Mouse (Mus musculus) heart, postnatal 14 days (tissue): Measurements from ENCODE around the gene Trim72. TPM values are rescaled to one million over a fixed set of nuclear protein-coding genes. Genes with fewer than 3 reads are reported as not detected.
"Not testable (repeated sequence)": the region's sequence is repeated elsewhere in the genome, so short reads cannot be mapped to it uniquely, and the experiment has no call there.

ENCODE experiments used
- DNase-seq, 2 experiments: peaks; one replicate each; pipeline ENCODE4 v3.0.0; 2021 to 2022
- intact Hi-C: fragments of 180-260 bp; cut with DNase I; formaldehyde crosslinking; loops from one replicate; pipeline ENCODE4 v1.15.1; 2025
- total RNA-seq, 2 experiments: library from RNA; stranded (reverse); gene quantifications; 2 replicates each; pipeline ENCODE4 v1.2.3; 2021

Gene Trim72
- total RNA-seq, 2 experiments from 2014 or later: 209 to 217 TPM

DNA sequence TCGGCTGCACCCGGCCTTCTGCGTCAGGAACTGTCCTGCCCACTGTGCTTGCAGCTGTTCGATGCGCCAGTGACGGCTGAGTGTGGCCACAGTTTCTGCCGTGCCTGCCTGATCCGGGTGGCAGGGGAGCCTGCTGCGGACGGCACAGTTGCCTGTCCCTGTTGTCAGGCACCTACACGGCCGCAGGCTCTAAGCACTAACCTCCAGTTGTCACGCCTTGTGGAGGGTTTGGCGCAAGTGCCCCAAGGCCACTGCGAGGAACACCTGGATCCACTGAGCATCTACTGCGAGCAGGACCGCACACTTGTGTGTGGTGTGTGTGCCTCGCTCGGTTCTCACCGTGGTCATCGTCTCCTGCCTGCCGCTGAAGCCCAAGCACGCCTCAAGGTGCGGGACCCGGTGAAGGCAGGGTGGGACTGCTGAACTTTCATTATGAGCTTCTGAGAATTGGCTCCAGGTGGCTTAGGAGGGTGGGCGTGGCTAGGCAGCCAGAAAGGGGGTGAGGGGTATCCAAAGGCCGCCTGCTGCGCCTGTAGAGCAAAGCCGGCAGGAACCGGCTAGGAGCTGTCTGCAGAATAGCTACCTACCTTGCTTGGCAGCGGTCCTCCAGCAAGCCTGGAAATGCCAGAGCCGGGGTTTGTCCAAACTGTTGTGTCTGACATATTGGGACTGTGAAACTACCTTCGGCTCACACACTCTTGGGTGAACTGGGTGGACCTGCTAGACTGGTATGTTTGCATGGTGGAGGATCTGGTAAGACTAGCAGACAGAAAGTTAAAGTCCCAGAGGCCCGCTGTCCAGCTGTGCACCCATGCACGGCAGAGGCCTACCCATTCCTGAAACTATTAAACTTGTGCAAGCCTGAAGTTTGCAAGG is 976 bp downstream of the Trim72 start:
- peak; percentile 25 to 61 for DNase-seq
- intact Hi-C loops: no loop called here

DNA sequence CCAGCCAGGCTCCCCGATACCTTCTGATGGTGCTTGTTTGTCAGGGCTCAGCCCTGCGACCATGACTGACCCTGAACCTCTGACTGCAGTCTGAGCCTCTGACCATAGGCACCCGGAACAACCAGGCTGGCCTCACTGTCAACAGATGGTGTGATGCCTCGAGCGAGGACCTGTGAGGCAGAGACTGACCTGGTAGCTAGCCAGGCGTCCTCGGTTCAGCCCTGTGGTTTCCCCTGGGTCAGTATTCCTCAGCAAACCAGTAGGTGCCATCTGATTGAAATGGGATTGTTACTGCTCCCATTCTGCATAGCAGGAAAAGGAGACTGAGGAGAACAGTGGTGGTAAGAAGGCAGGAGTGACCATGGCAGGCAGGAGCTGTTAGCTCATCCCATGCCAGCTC is 2.4 kb downstream of the Trim72 start:
- intact Hi-C loops: no loop called here
- DNase-seq: no peak

DNA sequence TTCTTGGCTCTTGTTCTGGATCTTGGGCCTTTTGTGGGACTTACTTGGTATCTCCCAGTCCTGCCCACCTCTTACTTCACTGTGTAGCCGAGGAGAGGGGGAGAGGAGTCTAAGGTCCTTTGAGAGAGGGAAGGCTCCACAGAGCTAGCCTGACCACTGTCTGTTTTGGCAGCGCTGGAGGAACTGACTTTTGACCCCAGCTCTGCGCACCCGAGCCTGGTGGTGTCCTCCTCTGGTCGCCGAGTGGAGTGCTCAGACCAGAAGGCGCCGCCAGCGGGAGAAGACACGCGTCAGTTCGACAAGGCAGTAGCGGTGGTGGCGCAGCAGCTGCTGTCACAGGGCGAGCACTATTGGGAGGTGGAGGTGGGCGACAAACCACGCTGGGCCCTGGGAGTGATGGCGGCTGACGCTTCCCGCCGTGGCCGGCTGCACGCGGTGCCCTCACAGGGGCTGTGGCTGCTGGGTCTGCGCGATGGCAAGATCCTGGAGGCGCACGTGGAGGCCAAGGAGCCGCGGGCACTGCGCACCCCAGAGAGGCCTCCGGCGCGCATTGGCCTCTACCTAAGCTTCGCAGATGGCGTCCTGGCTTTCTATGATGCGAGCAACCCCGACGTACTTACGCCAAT is 6.1 kb downstream of the Trim72 start:
- no peak for DNase-seq

DNA sequence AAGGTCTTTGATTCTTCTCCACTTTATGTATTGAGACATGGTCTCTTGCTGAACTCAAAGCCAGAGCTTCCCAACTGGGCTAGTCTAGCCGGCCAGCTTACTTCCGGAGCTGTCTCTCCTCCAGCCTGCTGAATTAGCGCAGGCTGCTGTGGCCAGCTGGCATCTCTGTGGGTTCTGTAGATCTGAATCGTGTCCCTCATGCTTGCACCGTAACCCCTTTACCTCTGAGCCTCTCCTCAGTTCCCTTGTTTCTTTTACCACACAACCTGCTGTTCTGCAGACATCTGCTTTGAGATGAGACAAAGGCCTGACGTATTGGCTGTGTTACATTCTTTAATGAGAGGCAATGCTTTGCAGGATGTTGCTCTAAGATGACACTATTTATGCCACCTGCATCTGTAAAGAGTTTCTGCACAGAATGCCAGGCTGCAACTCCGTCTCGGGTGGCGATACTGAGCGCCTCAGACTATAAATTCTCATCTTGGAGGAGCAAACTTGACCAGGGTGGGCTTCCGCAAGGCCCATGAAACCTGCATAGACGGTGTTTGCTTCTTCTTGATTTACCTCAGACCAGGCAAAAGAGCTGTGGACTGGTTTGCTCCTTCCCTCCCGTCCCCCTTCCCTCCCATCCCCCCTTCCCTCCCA is 8.5 kb downstream of the Trim72 start:
- DNase-seq: no peak
- intact Hi-C loops: no loop called here

More for the DNA sequence above, 6.1 kb downstream of the Trim72 start:
- intact Hi-C loops: no loop called here

DNA sequence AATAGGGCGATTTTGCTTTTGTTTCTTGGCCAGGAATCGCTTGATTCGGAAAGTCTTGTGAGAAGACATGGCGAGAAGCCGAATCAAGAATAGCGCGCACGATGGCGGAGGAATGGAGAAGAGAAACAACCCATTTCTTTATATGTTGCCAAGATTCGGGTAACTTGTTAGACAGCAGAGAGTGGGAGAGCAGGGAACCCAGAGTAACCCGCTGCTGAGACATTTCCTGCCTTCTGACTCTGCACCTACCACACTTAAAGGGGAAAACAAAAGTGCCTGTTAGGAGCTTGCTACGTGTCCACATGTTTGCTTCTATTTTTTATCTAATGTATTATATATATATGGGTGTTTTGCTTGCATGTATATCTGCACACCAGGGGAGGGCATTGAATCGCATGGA is 9.4 kb downstream of the Trim72 start:
- DNase-seq: no peak
- intact Hi-C loops: no loop called here

DNA sequence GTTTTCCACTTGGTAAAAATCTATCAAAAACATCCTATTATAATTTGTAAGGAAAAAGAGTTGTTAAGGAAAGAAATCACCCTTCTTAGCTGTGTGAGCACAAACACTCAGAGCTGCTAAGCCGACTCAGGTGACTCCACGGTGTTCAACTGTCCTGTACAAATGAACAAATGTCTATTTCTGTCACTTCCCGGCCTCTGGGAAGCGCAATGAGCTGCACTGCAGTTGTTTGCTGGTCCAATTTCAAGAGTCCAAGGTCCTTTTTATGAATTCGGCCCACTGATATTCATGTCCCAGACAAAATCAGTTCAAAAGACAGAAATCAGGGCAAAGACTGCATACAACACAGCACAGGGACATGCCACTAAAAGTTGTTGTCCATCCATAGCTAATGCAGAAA is 12.4 kb downstream of the Trim72 start:
- intact Hi-C loops, DNase-seq: not testable (repeated sequence)

DNA sequence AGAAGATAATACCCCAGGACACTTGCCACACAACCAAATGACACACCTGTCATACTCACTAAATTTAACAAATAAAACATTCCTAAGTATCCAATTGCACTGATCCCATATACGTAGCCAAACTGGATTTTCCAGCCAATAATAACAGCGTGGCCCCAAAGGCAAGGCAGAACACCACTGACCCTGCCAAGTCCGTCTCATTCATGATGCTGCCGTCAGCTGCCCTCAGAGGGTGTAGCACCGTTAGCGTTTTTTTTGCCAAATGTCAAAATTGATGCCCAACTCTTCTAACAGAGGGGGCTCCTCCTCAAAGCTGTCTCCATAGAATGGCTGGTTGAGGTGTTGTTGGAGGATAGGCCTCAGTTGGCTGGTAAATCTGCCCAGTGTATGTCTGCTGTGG is 12.9 kb downstream of the Trim72 start:
- no peak for DNase-seq
- intact Hi-C loops: no loop called here

DNA sequence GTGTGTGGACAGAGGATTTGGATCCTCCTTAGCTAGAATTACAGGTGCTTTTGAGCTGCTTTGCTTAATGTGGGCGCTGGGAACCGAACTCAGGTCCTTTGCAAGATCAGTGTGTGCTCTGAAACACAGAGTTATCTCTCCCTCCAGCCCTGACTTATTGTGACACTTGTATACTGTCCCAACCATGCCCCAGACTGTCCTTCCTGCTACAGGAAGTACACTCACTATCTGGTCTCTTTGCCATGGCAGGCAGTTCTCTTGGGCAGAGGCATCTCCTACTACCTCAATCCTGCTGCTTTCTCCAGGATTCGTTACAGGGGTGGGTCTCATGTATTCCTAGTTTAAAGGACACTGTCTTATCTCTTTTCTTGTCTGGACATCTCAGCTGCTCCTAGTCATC is 14.5 kb downstream of the Trim72 start:
- intact Hi-C loops: no loop called here
- no peak for DNase-seq

DNA sequence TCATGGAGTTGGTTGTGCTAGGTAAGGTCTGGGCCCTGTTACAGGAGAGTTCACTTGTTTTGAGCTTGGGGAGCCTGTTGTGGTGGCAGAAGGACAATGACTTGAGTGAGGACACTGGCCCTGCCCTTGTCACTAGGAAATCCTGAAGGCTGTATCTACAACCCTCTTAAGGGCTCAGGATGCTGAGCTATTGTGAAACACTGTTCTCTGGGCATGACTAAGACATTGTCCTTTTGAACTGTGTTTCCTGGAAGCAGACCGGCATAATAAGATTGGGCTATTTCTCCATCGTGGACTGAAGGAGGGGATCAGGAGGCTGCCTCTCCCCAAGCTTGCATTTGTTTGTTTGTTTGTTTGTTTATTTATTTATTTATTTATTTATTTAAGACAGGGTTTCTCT is 15.4 kb downstream of the Trim72 start:
- DNase-seq: no peak
- intact Hi-C loops: no loop called here

DNA sequence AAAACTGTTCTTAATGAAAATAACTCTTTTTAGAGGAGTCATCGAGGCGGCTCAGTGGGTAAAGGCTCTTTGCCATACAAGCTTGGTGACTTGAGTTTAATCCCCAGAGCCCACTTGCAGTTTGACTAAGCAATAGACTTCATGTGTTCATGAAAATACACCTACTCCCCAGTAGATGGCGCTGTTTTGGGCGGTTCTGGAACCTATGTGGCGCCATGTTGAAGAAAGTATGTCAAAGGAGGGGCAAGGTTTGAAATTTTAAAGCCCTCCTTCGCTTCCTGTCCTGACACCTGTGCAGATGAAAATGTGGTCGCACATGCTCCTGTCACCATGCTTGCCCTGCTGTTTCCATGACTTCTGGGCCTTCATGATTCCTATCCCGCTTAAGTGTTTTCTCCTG is 19.2 kb downstream of the Trim72 start:
- intact Hi-C loops: no loop called here

DNA sequence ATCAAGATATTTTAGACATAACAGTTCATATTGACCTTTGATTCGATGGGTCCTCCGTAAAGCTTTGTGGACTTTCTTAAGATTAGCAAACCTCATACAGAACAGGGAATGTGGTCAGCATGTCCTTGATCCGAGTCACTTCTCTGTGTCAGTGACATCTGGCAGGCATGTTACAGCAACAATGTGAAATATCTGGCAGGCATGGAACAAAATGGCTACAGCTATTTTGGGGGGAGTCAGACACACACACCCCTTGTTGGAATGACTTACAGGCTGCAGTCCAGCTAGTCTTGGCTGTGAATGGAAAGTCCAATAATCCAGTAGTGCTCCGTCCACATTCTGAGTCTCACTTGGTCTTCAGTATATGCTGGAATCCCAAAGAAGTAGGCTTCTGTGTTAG is 19.8 kb downstream of the Trim72 start:
- intact Hi-C loops: no loop called here
- DNase-seq: no peak

More for the DNA sequence above, 19.2 kb downstream of the Trim72 start:
- no peak for DNase-seq

DNA sequence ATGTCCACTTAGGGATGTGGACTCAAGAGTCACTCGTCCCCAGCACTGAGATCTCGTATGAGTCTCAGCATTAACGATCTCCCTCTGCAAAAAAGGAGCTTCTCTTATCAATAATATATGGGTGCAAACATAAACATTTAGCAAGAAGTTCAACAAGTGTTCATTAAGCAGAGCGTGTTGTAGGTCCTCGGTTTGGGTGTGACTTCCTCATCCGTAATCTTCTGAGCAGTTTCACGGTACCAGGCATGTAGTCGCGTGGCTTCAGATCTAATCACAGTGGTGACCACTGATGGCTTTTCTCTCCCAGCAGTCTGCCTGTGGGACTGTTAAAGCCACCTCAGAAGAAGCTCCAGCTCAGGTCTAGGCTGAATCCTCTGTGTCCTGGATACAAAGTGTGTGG is 20.6 kb downstream of the Trim72 start:
- no peak for DNase-seq

DNA sequence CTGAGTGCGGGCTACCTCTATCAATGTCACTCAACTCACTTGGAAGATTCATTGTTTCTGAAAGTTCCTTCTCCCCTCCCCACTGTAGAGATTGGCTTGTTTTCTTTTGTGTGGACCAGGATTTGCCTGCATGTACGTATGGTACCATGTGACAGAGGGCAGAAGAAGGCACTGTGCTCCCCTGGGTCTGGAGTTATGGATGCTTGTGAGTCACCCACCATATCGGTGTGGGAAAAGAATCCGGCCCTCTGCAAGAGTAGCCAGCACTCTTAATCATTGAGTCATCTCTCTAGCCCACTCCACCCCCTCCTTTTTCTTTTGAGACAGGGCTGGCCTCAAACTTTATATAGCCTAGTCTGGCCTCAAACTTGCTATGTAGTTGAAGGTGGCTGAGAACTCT is 21.2 kb downstream of the Trim72 start:
- no peak for DNase-seq
- intact Hi-C loops: no loop called here

More for the DNA sequence above, 20.6 kb downstream of the Trim72 start:
- intact Hi-C loops: no loop called here

DNA sequence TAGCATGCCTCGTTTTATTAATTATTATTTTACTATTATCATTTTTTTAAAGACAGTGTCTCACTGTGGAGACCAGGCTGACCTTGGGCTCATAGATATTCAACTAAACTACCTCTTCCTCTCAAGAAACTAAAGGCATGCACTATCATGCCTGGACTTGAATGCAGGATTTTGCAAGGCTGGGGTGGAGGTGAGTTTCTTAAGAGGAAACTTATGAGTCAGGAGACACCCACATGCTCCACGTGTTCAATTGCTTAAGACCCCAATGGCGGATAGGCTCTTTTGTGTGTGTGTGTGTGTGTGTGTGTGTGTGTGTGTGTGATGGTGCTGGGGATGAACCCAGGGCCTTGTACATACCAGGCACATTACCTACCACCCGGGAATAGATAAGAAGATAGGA is 21.6 kb downstream of the Trim72 start:
- intact Hi-C loops: no loop called here
- DNase-seq: no peak

DNA sequence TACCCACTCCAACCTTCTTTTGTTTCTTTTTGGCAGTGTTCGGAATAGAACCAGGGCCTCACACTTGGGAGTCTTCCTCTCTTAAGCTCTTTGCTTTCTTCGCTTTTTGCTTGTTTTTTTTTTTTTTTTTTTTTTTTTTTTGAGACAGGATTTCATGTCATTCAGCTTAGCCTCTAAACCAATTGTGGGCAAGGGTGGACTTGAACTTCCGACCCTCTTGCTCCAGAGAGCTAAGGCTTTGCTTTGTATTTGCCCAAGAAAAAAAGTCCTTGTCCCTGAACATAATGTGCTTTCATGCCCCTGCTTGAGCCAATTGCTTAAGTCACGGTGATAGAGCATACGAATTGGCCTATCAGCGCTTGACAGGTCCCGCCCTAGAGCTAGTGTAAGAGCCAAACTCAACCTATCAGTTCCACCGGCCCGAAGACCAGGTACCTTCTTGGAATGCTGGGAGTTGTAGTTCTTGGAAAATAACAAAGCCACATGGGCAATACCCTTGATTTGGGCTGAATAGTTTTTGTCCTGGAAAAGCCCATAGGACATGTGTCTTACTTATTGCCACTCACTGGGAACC is 27.7 kb downstream of the Trim72 start:
- DNase-seq: no peak
- intact Hi-C loops: no loop called here

DNA sequence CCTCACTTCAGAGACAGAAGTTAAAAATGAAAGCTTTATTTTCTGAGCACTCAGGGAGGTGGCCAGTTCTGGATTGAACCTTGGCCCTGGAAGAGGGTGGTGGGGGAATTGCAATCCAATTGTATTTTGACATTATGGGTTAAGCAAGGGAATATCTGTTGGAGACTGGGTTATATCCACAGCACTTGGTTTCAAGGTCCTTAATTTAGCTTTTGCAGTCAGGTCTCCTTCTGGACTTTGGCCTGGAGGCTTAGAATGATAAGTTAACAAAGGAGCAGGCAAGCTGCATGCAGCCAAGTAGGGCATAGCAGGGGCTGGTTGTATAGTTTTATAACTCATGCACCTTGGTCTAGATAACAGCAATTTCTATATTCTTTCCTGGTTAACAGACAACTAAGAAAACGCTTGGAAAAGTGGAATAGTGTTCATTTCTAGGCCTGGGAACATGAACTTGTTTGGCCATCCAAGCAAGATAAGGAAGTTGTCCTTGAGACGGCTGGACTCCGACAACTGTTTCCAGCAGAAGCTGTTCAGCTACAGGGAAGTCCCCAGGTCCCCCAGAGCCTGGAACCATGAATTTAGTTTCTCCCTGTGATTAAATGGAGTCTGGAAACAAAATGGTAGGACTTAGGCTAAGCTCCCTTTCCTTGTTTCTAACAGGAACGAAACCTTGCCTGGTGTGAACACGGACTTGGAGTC is 28.7 kb downstream of the Trim72 start:
- intact Hi-C loops: no loop called here
- DNase-seq: no peak

DNA sequence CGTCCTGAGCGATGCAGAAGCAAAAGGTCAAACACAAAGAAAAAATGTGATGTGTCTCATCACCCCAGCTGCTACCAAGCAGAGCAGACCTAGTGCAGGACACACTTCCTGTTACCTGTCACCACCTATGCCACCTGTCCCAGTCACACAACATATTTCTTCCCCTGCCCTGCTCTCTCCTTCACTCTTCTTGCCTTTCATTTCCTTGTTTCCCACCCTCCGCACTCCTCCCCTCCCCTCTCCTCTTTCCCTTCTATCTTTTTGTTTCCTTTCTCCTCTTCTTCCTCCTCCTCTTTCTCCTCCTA is 29.2 kb downstream of the Trim72 start:
- DNase-seq: no peak
- intact Hi-C loops: no loop called here

DNA sequence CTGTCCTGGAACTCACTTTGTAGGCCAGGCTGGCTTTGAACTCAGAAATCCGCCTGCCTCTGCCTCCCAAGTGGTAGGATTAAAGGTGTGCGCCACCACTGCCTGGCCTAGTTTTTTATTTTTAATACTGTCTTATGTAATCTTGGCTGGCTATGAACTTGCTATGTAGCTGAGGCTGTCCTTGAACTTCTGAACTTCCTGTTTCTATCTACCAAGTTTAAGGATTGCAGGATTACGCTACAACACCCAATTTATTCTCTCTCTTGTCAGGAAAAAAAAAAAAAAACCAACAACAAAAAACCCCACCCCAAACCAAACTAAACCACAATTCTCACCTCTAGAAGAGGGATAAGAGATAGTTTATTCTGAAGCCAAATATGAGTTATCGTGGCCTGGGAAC is 29.9 kb downstream of the Trim72 start:
- no peak for DNase-seq
- intact Hi-C loops: no loop called here

DNA sequence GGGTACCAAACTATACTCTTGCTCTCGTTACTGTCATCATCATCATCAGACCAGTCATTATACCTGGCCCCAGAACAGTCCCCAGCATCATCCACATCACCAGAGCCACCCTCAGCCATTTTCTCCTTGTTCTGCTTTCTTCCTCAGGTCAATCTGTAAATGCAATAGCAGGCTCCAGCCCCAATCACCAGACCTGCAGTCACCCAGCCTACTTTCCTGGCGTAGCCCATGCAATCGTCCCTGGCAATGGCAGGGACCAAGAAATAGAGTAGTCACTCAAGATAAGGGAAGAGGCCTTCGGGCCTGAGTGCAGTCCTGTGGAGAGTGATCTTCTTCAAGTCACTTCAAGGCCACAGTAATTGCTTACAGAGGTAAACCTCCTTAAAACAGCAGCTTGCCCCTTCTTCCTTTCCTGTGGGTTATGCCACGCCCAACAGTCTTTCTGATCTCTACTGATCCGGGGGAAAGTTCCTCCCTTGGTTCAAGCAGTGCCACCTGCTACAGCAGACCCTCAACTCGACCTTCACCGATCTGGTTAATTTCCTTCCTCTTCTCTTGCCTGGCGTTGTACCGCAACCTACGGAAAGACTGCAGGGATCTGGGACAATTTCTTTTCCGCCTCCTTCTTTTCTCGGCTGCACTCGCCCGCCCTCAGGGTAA is 38.5 kb downstream of the Trim72 start:
- DNase-seq, intact Hi-C loops: not testable (repeated sequence)

DNA sequence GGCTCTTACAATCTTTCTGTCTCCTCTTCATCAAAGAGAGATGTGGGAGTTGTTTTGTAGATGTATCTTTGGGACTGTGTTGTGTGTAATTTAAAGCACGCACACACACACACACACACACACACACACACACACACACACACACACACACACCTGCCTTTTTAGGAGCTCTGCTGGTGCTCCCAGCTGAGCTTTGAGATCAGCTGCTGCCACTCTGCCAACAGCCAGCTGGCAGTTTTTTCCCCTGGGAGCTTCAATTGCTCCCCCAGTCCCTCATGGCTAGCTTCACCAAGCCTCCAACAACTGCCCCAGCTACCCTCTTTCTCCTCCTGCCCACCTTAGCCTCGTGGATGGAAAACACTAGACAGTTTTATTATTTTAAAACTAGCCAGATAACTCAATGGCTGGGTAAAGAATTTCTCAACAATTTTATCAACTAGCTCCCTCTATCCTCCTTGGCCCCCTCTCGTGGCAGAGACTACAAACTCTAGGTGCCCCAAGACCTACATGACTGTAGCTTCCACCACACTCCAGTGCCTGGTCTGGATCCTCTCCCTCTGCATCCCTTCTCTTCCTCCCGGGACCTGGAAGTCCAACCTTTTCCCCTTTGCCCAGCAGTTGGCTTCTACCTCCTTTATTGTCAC is 40.5 kb downstream of the Trim72 start:
- intact Hi-C loops: no loop called here
- no peak for DNase-seq
